Mouse (Mus musculus) liver, postnatal 0 days (tissue): ENCODE results near the gene Smg9. TPM values are rescaled to one million over a fixed set of nuclear protein-coding genes. Genes with fewer than 3 reads are reported as not detected.
A peak's percentile ranks its signal among the peaks of the same experiment; 100 is the strongest.

ENCODE experiments used
- ATAC-seq: fragments of 200-750 bp; cut with Nextera tagmentation; 2 replicates; pipeline ENCODE4 v1.8.0; 2017; ENCODE audit warnings: mild to moderate bottlenecking, moderate library complexity
- DNase-seq: peaks from one replicate; pipeline ENCODE4 v3.0.0-alpha.2; 2016
- H3K27ac ChIP-seq: fragments of 300-500 bp; sonication (generic); 2 replicates; pipeline ENCODE4 v1.5.1; 2014; ENCODE audit warnings: antibody characterized with exemption, moderate library complexity, mild to moderate bottlenecking, low read depth
- H3K27me3 ChIP-seq: fragments of 300-500 bp; sonication (generic); 2 replicates; pipeline ENCODE4 v1.6.1; 2014; ENCODE audit warnings: low read length, control low read depth, mixed read lengths; ENCODE audit not compliant: insufficient read depth
- H3K36me3 ChIP-seq: fragments of 300-500 bp; sonication (generic); replicated peaks from 2 replicates; pipeline ENCODE4 v1.6.1; 2014; ENCODE audit warnings: mild to moderate bottlenecking, control low read depth, low read length, moderate library complexity, mixed read lengths; ENCODE audit not compliant: insufficient read depth
- H3K4me1 ChIP-seq: fragments of 300-500 bp; sonication (generic); 2 replicates; pipeline ENCODE4 v1.6.1; 2014; ENCODE audit warnings: antibody characterized with exemption, mild to moderate bottlenecking, control low read depth; ENCODE audit not compliant: insufficient read depth
- H3K4me2 ChIP-seq: fragments of 300-500 bp; sonication (generic); 2 replicates; pipeline ENCODE4 v1.6.1; 2014; ENCODE audit warnings: low read depth, mild to moderate bottlenecking, low read length, moderate library complexity, mixed read lengths
- H3K4me3 ChIP-seq: fragments of 300-500 bp; sonication (generic); 2 replicates; pipeline ENCODE4 v1.5.1; 2014; ENCODE audit warnings: low read depth, low read length
- H3K9ac ChIP-seq: fragments of 300-500 bp; sonication (generic); replicated peaks from 2 replicates; pipeline ENCODE4 v1.6.1; 2014; ENCODE audit warnings: mild to moderate bottlenecking, moderate library complexity
- H3K9me3 ChIP-seq: fragments of 300-500 bp; sonication (generic); 2 replicates; pipeline ENCODE4 v1.6.1; 2016; ENCODE audit warnings: mild to moderate bottlenecking, control low read depth, low read length, mixed read lengths
- CTCF ChIP-seq: sonication (generic); IDR thresholded peaks from 2 replicates; pipeline ENCODE4 v1.5.1; 2016; ENCODE audit warnings: antibody characterized with exemption, low read depth
- EP300 ChIP-seq: IDR thresholded peaks from 2 replicates; pipeline ENCODE4 v1.6.1; 2016; ENCODE audit warnings: antibody characterized with exemption, low read depth, mild to moderate bottlenecking
- WGBS: fragments of 180-500 bp; shearing (Covaris S2); extraction: QIAGEN DNeasy Blood & Tissue Kit; methylation state at CpG from one replicate; pipeline ENCODE4 v1.1.7; 2014; ENCODE audit not compliant: insufficient replicate concordance; 5-methylcytosine and 5-hydroxymethylcytosine counted together
- polyA plus RNA-seq: library from polyadenylated mRNA; unstranded; fragments of >200 nt; fragmentation: Nextera tagmentation; extraction: Ambion mirVana; gene quantifications from 2 replicates; pipeline ENCODE4 v1.2.1, GENCODE M21; 2015

Gene Smg9
- polyA plus RNA-seq, 1 experiment from 2014 or later, result 8.7 TPM

DNA sequence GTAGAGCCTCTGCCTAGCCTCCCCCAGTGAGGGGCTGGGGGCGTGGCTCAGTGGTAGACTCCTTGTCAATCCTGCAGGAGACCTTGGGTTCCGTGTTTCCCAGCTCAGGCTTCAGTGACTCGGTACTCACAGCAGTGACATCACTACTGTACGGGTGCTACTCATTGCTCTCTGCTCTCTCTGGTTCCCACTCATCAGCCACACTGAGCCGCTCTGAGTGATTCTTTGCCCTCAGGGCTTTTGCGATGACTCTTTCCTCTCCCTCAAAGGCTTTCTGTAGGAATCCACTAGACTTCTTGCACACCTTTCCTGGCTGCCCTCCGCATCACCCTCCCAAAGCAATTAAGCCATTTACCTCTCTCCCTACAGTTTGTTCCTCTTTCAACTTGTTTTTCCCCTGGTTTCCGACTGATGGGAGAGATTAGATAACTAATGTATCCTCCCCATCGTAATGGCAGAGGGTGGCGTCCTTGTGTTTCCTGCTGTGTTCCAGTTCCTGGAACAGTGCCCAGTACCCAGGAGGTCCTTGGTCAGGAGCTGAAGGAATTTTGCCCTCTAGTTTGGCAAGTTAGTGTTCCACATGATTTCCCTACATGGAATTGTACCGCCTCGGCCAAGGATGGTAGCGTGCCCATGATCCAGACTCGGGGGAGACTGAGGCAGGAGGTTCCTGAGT is 62.1 kb downstream of the Smg9 start:
- H3K9ac ChIP-seq, result no peak overlapping the region
- peak overlapping the region; percentile 62 for H3K4me2 ChIP-seq
- H3K4me3 ChIP-seq, result 0 out of 2 replicates have a peak overlapping the region, but pooled peaks have one; percentile 50
- no peaks in the 10 kb centered on the region for H3K27me3 ChIP-seq
- H3K9me3 ChIP-seq, result no peaks in the 10 kb centered on the region
- ATAC-seq (no peak), DNase-seq (no peak)
- TF ChIP-seq EP300, result no peak
- TF ChIP-seq CTCF, result no peak
- peak overlapping the region; percentile 81 for H3K27ac ChIP-seq
- no peaks in the 10 kb centered on the region; the same call in none of the 2 replicates for H3K36me3 ChIP-seq
- peaks cover 7% of the 10 kb centered on the region for H3K4me1 ChIP-seq
- WGBS, result 30% methylated on average over 14 of the region's 14 CpGs

DNA sequence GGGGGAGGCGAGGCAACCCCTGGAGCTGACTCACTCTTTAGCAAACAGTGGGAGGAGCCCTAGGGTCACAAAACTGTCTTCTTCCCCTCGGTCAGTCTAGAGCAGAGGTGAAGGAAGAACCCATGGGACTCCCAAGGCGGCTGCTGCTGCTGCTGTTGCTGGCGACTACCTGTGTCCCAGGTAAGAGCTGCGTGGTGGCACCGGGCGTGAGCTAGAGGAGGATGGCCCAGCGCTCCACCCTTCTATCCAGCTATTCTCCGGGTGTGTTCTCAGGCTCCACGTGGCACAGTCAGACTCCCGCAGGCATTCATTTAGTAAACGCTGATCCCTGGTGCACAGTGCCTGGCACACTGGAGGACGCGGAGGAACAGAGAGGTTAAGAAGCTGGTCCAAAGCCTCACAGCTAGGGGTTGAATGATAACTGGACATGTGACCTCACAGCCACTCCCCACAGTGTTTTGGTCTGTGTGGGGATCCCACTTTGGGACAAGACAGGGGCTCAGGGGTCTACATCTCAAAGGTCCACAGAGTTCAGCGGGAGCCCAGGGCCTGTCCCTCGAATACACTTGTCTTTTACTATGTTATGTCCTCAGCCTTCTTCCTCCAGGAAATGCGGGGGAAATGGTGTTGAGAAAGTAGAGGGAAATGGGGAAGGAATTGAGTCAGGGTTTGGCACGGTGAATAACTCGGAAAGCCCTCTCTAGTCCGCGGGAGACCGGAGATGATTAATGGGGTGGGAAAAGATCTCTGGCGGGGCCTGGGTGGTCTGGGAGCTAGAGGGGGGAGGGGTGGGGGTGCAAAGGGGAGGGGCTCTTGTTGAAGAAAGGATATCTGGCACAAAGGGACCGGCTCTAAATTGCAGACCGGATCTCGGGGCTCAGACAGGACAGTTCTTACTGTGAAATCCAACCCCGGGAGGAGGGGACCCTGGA is 63.2 kb downstream of the Smg9 start, which contains the start of gene Plaur:
Gene Plaur (plus strand): TSS at position 97 of the 932 bp plus-strand sequence.
- ATAC-seq, result peak; percentile 63
- peak within 1 kb of the TSS; percentile 50 for H3K4me3 ChIP-seq
- H3K36me3 ChIP-seq, result no peaks in the 10 kb centered on the region; the same call in none of the 2 replicates
- peak within 1 kb of the TSS; percentile 81 for H3K27ac ChIP-seq
- 2% methylated on average over 26 of the region's 27 CpGs for WGBS
- DNase-seq, result peak; percentile 61
- H3K27me3 ChIP-seq, result no peaks in the 10 kb centered on the region
- H3K4me2 ChIP-seq, result peak within 1 kb of the TSS; percentile 62
- TF ChIP-seq EP300 (no peak), CTCF (no peak)
- H3K9me3 ChIP-seq, result no peaks in the 10 kb centered on the region
- peaks cover 5% of the 10 kb centered on the region for H3K4me1 ChIP-seq
- peak within 1 kb of the TSS; percentile 51 for H3K9ac ChIP-seq

DNA sequence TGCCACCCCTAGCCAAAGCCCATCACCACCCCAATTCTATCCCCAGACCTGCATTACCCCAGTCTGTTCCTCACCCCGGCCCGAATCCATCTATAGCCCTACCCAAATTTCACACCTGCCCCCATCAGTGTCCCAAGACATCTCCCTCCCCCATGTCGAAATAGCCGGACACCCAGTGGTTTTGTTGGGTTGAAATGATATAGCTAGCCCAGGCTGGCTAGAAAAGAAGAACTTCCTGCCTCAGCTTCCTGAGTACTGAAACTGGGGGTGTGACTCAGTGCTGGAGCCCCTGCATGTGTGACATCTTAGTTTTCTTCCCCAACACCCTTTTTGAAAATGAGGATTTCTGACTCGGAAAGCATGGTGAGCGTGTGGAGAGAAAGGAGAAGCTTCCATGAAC is 67.4 kb downstream of the Smg9 start:
- Histone ChIP-seq H3K9ac (no peak overlapping the region), H3K4me2 (0 out of 2 replicates have a peak overlapping the region, but pooled peaks have one; percentile 29), H3K4me1 (peaks cover 5% of the 10 kb centered on the region; the same call in 1 of the 2 replicates), H3K4me3 (no peak overlapping the region), H3K36me3 (peaks cover 7% of the 10 kb centered on the region), H3K27ac (no peak overlapping the region), H3K9me3 (no peaks in the 10 kb centered on the region), H3K27me3 (no peaks in the 10 kb centered on the region)
- 51% methylated on average over 6 of the region's 6 CpGs for WGBS
- DNase-seq (no peak), ATAC-seq (no peak)
- no peak for TF ChIP-seq EP300
- no peak for TF ChIP-seq CTCF

DNA sequence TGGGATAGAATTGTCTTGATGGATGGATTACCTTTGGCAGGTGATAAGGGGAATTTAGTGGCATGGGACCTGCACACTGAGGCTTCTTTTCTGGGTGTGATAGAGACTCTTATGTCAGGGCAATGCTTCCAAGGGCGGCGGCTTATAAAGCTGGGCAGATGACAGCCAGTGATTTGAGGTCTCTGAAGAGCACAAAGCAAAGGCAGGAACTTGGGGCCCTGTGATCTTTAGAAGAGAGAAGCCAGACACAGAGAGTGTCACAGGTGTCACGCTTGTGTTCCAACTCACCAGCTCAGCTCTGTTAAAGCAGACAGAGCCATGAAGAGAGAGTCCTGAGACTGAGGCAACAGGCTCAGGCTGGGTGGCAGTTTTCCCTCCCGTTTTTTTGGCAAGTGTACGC is 68.5 kb downstream of the Smg9 start:
- H3K9ac ChIP-seq, result no peak overlapping the region
- DNase-seq (no peak), ATAC-seq (no peak)
- 82% methylated on average over 5 of the region's 5 CpGs for WGBS
- no peaks in the 10 kb centered on the region for H3K4me1 ChIP-seq
- H3K36me3 ChIP-seq, result peaks cover 7% of the 10 kb centered on the region
- no peak overlapping the region for H3K4me3 ChIP-seq
- H3K9me3 ChIP-seq, result no peaks in the 10 kb centered on the region
- H3K27ac ChIP-seq, result no peak overlapping the region
- no peaks in the 10 kb centered on the region for H3K27me3 ChIP-seq
- TF ChIP-seq EP300 (no peak), CTCF (no peak)
- no peak overlapping the region for H3K4me2 ChIP-seq

DNA sequence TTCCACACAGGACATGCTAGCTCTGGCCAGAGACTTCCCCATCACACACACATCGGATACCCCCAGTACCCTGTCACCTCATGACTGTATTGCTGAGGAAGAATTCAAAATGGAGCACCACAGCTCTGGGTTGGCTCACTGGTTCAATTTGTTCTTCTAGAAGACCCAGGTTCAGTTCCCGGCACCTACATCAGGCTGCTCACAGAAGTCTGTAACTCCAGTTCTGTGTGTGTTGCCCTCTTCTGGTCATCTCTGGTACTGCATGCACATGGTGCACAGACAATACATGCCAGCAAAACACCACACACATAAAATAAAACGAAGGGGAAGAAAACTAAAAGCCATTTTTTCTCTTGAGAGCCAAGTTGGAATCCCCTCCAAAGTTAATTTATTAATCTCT is 69.7 kb downstream of the Smg9 start:
- Histone ChIP-seq H3K9ac (no peak overlapping the region), H3K9me3 (no peaks in the 10 kb centered on the region), H3K4me3 (no peak overlapping the region), H3K4me1 (no peaks in the 10 kb centered on the region), H3K4me2 (no peak overlapping the region), H3K27ac (no peak overlapping the region), H3K27me3 (no peaks in the 10 kb centered on the region), H3K36me3 (peaks cover 7% of the 10 kb centered on the region)
- ATAC-seq (no peak), DNase-seq (peak; percentile 36)
- peak; percentile 73 for TF ChIP-seq CTCF
- no peak; the same call in 1 of the 2 replicates for TF ChIP-seq EP300
- WGBS, result 85% methylated on average over 3 of the region's 3 CpGs

DNA sequence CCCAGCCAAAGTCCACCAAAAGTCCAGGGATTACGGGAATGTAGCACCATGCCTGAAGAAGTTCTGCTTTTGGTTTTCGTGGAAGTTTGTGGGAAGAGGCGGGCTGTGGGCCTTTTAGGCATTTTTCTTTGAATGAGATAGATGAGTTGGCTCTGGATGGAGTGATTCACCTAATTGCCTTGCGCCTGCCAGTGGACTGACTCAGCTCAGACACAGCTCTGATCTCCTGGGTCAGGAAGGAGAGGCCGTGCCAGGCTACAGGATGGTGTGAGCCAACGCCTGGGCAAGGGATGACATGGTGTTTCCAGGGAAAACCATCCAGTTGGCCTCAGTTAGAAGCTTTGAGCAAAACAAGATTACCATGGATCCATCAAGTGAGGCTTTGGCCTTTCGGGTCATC is 70.9 kb downstream of the Smg9 start:
- Histone ChIP-seq H3K27me3 (no peaks in the 10 kb centered on the region), H3K27ac (no peak overlapping the region), H3K9ac (no peak overlapping the region), H3K9me3 (no peaks in the 10 kb centered on the region), H3K4me3 (no peak overlapping the region), H3K4me1 (no peaks in the 10 kb centered on the region), H3K36me3 (peaks cover 9% of the 10 kb centered on the region), H3K4me2 (no peak overlapping the region)
- no peak for DNase-seq
- TF ChIP-seq CTCF, result no peak
- TF ChIP-seq EP300, result no peak
- no peak for ATAC-seq
- WGBS, result 84% methylated on average over 7 of the region's 7 CpGs

Other genes with a start within 250 kb of the Smg9 start
- gene Zfp114, start 224.6 kb upstream of the Smg9 start, polyA plus RNA-seq, result 0.13 and 0.19 TPM in 2 replicates
- gene Zfp111, start 188.2 kb upstream of the Smg9 start, polyA plus RNA-seq, result 0.93 and 1.0 TPM in 2 replicates
- 0.40 and 0.65 TPM in 2 replicates for gene Zfp109, start 162.1 kb upstream of the Smg9 start, polyA plus RNA-seq
- gene Zfp108, start 144.8 kb upstream of the Smg9 start, polyA plus RNA-seq, result 0.31 and 0.79 TPM in 2 replicates
- gene Zfp93, start 129.2 kb upstream of the Smg9 start, polyA plus RNA-seq, result 1.1 and 1.2 TPM in 2 replicates
- gene Zfp61, start 98.4 kb upstream of the Smg9 start, polyA plus RNA-seq, result 1.6 and 1.8 TPM in 2 replicates
- 1.8 and 2.2 TPM in 2 replicates for gene Zfp94, start 83.0 kb upstream of the Smg9 start, polyA plus RNA-seq
- gene Tescl, start 65.7 kb upstream of the Smg9 start, polyA plus RNA-seq, result not detected in 2 replicates
- gene Lypd5, start 50.4 kb upstream of the Smg9 start, polyA plus RNA-seq, result 0.06 TPM in 1 of 2 replicates, not detected in the other
- gene Kcnn4, start 29.4 kb upstream of the Smg9 start, polyA plus RNA-seq, result 41.0 and 41.9 TPM in 2 replicates
- gene Irgc1, start 52.7 kb downstream of the Smg9 start, polyA plus RNA-seq, result 0.18 and 0.28 TPM in 2 replicates
- 9.3 and 10.8 TPM in 2 replicates for gene Plaur, start 62.9 kb downstream of the Smg9 start, polyA plus RNA-seq
- 0.17 and 0.46 TPM in 2 replicates for gene Cadm4, start 82.4 kb downstream of the Smg9 start, polyA plus RNA-seq
- gene Zfp428, start 107.4 kb downstream of the Smg9 start, polyA plus RNA-seq, result 3.3 and 4.1 TPM in 2 replicates
- gene AC161166.1, start 112.8 kb downstream of the Smg9 start, polyA plus RNA-seq, result not detected in 2 replicates
- 1.3 and 1.6 TPM in 2 replicates for gene Irgq, start 131.1 kb downstream of the Smg9 start, polyA plus RNA-seq
- gene Pinlyp, start 146.5 kb downstream of the Smg9 start, polyA plus RNA-seq, result 0.13 TPM in 1 of 2 replicates, not detected in the other
- 17.9 and 18.0 TPM in 2 replicates for gene Xrcc1, start 146.7 kb downstream of the Smg9 start, polyA plus RNA-seq
- 39.7 and 40.9 TPM in 2 replicates for gene Ethe1, start 187.9 kb downstream of the Smg9 start, polyA plus RNA-seq
- 0.13 and 0.15 TPM in 2 replicates for gene Zfp575, start 188.0 kb downstream of the Smg9 start, polyA plus RNA-seq
- gene Phldb3, start 211.1 kb downstream of the Smg9 start, polyA plus RNA-seq, result 0.12 and 0.25 TPM in 2 replicates
- gene Lypd3, start 236.9 kb downstream of the Smg9 start, polyA plus RNA-seq, result not detected in 2 replicates